Mouse (Mus musculus): ENCODE data around the gene Tesk1. TPM values are rescaled to one million over a fixed set of nuclear protein-coding genes. Genes with fewer than 3 reads are reported as not detected.
A peak's percentile ranks its signal among the peaks of the same experiment; 100 is the strongest.

Tesk1 gene
- polyA plus RNA-seq, 1 experiment from 2014 or later, result 20.9 TPM

- Histone ChIP-seq H3K9ac (replicated peaks; ENCODE audit: low read length) (no peak overlapping the region), H3K36me3 (ENCODE audit: control insufficient read depth, insufficient read depth, low read length) (no peaks in the 10 kb centered on the region), H3K4me3 (replicated peaks; ENCODE audit: low read depth, low read length) (no peak overlapping the region), H3K4me1 (ENCODE audit: control insufficient read depth, insufficient read depth, low read length) (peaks cover 7% of the 10 kb centered on the region), H3K4me2 (ENCODE audit: low read length) (no peak overlapping the region), H3K9me3 (ENCODE audit: control insufficient read depth, low read length) (peaks cover 3% of the 10 kb centered on the region; the same call in 1 of the 2 replicates), H3K27ac (replicated peaks; ENCODE audit: low read depth, low read length) (no peak overlapping the region), H3K27me3 (ENCODE audit: control insufficient read depth, insufficient read depth, low read length) (no peaks in the 10 kb centered on the region)
- DNase-seq (no peak), ATAC-seq (ENCODE audit: low FRiP score, low TSS enrichment) (no peak)
- WGBS, result 92% methylated on average over 3 of the region's 3 CpGs
Observed at GRCm38 (mm10) chr4:43489611-43490010, 47.9 kb downstream of the Tesk1 start.

- Histone ChIP-seq H3K4me1 (ENCODE audit: control insufficient read depth, insufficient read depth, low read length) (peaks cover 13% of the 10 kb centered on the region), H3K9me3 (ENCODE audit: control insufficient read depth, low read length) (peaks cover 3% of the 10 kb centered on the region; the same call in 1 of the 2 replicates), H3K9ac (replicated peaks; ENCODE audit: low read length) (no peak overlapping the region), H3K4me2 (ENCODE audit: low read length) (no peak overlapping the region), H3K4me3 (replicated peaks; ENCODE audit: low read depth, low read length) (no peak overlapping the region), H3K36me3 (ENCODE audit: control insufficient read depth, insufficient read depth, low read length) (no peaks in the 10 kb centered on the region), H3K27ac (replicated peaks; ENCODE audit: low read depth, low read length) (no peak overlapping the region), H3K27me3 (ENCODE audit: control insufficient read depth, insufficient read depth, low read length) (no peaks in the 10 kb centered on the region)
- DNase-seq, result no peak
- ATAC-seq (ENCODE audit: low FRiP score, low TSS enrichment), result no peak
- 78% methylated on average over 5 of the region's 5 CpGs for WGBS
Observed at GRCm38 (mm10) chr4:43490801-43491200, 49.1 kb downstream of the Tesk1 start.

GRCm38 (mm10) chr4:43492101-43492820 lies 50.5 kb downstream of the Tesk1 start:
- H3K4me2 ChIP-seq (ENCODE audit: low read length), result peak overlapping the region; percentile 56
- H3K9ac ChIP-seq (replicated peaks; ENCODE audit: low read length), result no peak overlapping the region
- no peaks in the 10 kb centered on the region for H3K36me3 ChIP-seq (ENCODE audit: control insufficient read depth, insufficient read depth, low read length)
- no peaks in the 10 kb centered on the region for H3K27me3 ChIP-seq (ENCODE audit: control insufficient read depth, insufficient read depth, low read length)
- H3K27ac ChIP-seq (replicated peaks; ENCODE audit: low read depth, low read length), result peak overlapping the region; percentile 93
- H3K4me3 ChIP-seq (replicated peaks; ENCODE audit: low read depth, low read length), result peak overlapping the region; percentile 74
- ATAC-seq (ENCODE audit: low FRiP score, low TSS enrichment) (no peak; the same call in 1 of the 2 replicates), DNase-seq (no peak)
- H3K9me3 ChIP-seq (ENCODE audit: control insufficient read depth, low read length), result peaks cover 3% of the 10 kb centered on the region; the same call in 1 of the 2 replicates
- H3K4me1 ChIP-seq (ENCODE audit: control insufficient read depth, insufficient read depth, low read length), result peaks cover 13% of the 10 kb centered on the region
- 44% methylated on average over 12 of the region's 12 CpGs for WGBS

GRCm38 (mm10) chr4:43492821-43493185 lies 51.1 kb downstream of the Tesk1 start, which contains the start of gene Ccdc107:
Gene Ccdc107 (plus strand): TSS chr4:43492900.
- H3K4me2 ChIP-seq (ENCODE audit: low read length), result peak within 1 kb of the TSS; percentile 56
- H3K36me3 ChIP-seq (ENCODE audit: control insufficient read depth, insufficient read depth, low read length), result no peaks in the 10 kb centered on the region
- H3K9me3 ChIP-seq (ENCODE audit: control insufficient read depth, low read length), result peaks cover 3% of the 10 kb centered on the region; the same call in 1 of the 2 replicates
- peak; percentile 97 for DNase-seq
- peak within 1 kb of the TSS; percentile 74 for H3K4me3 ChIP-seq (replicated peaks; ENCODE audit: low read depth, low read length)
- under 1% methylated on average over 25 of the region's 25 CpGs for WGBS
- H3K27ac ChIP-seq (replicated peaks; ENCODE audit: low read depth, low read length), result peak within 1 kb of the TSS; percentile 93
- H3K27me3 ChIP-seq (ENCODE audit: control insufficient read depth, insufficient read depth, low read length), result no peaks in the 10 kb centered on the region
- peak within 1 kb of the TSS; percentile 80 for H3K9ac ChIP-seq (replicated peaks; ENCODE audit: low read length)
- ATAC-seq (ENCODE audit: low FRiP score, low TSS enrichment), result peak; percentile 98
- peaks cover 13% of the 10 kb centered on the region for H3K4me1 ChIP-seq (ENCODE audit: control insufficient read depth, insufficient read depth, low read length)

GRCm38 (mm10) chr4:43493186-43493845 lies 51.6 kb downstream of the Tesk1 start:
- Histone ChIP-seq H3K4me1 (ENCODE audit: control insufficient read depth, insufficient read depth, low read length) (peaks cover 13% of the 10 kb centered on the region), H3K4me3 (replicated peaks; ENCODE audit: low read depth, low read length) (peak overlapping the region; percentile 74), H3K27ac (replicated peaks; ENCODE audit: low read depth, low read length) (peak overlapping the region; percentile 93), H3K27me3 (ENCODE audit: control insufficient read depth, insufficient read depth, low read length) (no peaks in the 10 kb centered on the region), H3K4me2 (ENCODE audit: low read length) (peak overlapping the region; percentile 56), H3K9ac (replicated peaks; ENCODE audit: low read length) (peak overlapping the region; percentile 80), H3K9me3 (ENCODE audit: control insufficient read depth, low read length) (peaks cover 3% of the 10 kb centered on the region; the same call in 1 of the 2 replicates), H3K36me3 (ENCODE audit: control insufficient read depth, insufficient read depth, low read length) (no peaks in the 10 kb centered on the region)
- DNase-seq (peak; percentile 100), ATAC-seq (ENCODE audit: low FRiP score, low TSS enrichment) (peak; percentile 90)
- WGBS, result under 1% methylated on average over 47 of the region's 47 CpGs

- Histone ChIP-seq H3K4me1 (ENCODE audit: control insufficient read depth, insufficient read depth, low read length) (peaks cover 13% of the 10 kb centered on the region), H3K4me2 (ENCODE audit: low read length) (peak overlapping the region; percentile 56), H3K36me3 (ENCODE audit: control insufficient read depth, insufficient read depth, low read length) (no peaks in the 10 kb centered on the region), H3K4me3 (replicated peaks; ENCODE audit: low read depth, low read length) (peak overlapping the region; percentile 74), H3K27ac (replicated peaks; ENCODE audit: low read depth, low read length) (peak overlapping the region; percentile 93), H3K27me3 (ENCODE audit: control insufficient read depth, insufficient read depth, low read length) (no peaks in the 10 kb centered on the region), H3K9ac (replicated peaks; ENCODE audit: low read length) (peak overlapping the region; percentile 80), H3K9me3 (ENCODE audit: control insufficient read depth, low read length) (peaks cover 3% of the 10 kb centered on the region; the same call in 1 of the 2 replicates)
- DNase-seq (peak; percentile 54), ATAC-seq (ENCODE audit: low FRiP score, low TSS enrichment) (no peak)
- 3% methylated on average over 9 of the region's 9 CpGs for WGBS
Observed at GRCm38 (mm10) chr4:43493846-43494240, 52.1 kb downstream of the Tesk1 start.

- DNase-seq (no peak), ATAC-seq (ENCODE audit: low FRiP score, low TSS enrichment) (no peak)
- Histone ChIP-seq H3K4me2 (ENCODE audit: low read length) (no peak overlapping the region), H3K27me3 (ENCODE audit: control insufficient read depth, insufficient read depth, low read length) (no peaks in the 10 kb centered on the region), H3K4me3 (replicated peaks; ENCODE audit: low read depth, low read length) (no peak overlapping the region), H3K9ac (replicated peaks; ENCODE audit: low read length) (no peak overlapping the region), H3K9me3 (ENCODE audit: control insufficient read depth, low read length) (no peaks in the 10 kb centered on the region), H3K27ac (replicated peaks; ENCODE audit: low read depth, low read length) (no peak overlapping the region), H3K4me1 (ENCODE audit: control insufficient read depth, insufficient read depth, low read length) (peaks cover 17% of the 10 kb centered on the region), H3K36me3 (ENCODE audit: control insufficient read depth, insufficient read depth, low read length) (no peaks in the 10 kb centered on the region)
- WGBS, result 35% methylated on average over 6 of the region's 6 CpGs
Observed at GRCm38 (mm10) chr4:43496587-43496986, 54.8 kb downstream of the Tesk1 start.

GRCm38 (mm10) chr4:43497405-43497804 lies 55.7 kb downstream of the Tesk1 start:
- H3K4me3 ChIP-seq (replicated peaks; ENCODE audit: low read depth, low read length), result no peak overlapping the region
- H3K9me3 ChIP-seq (ENCODE audit: control insufficient read depth, low read length), result no peaks in the 10 kb centered on the region
- no peak overlapping the region for H3K9ac ChIP-seq (replicated peaks; ENCODE audit: low read length)
- no peaks in the 10 kb centered on the region for H3K36me3 ChIP-seq (ENCODE audit: control insufficient read depth, insufficient read depth, low read length)
- H3K27me3 ChIP-seq (ENCODE audit: control insufficient read depth, insufficient read depth, low read length), result no peaks in the 10 kb centered on the region
- ATAC-seq (ENCODE audit: low FRiP score, low TSS enrichment) (no peak), DNase-seq (no peak)
- H3K4me2 ChIP-seq (ENCODE audit: low read length), result no peak overlapping the region
- no peak overlapping the region for H3K27ac ChIP-seq (replicated peaks; ENCODE audit: low read depth, low read length)
- WGBS, result 97% methylated on average over 8 of the region's 8 CpGs
- peaks cover 17% of the 10 kb centered on the region for H3K4me1 ChIP-seq (ENCODE audit: control insufficient read depth, insufficient read depth, low read length)

Measured in midbrain, embryonic 14.5 days (tissue).